ENCODE assay signal across 11 mouse cellular contexts in genomic region chr1:74857201-74857600, GRCm38 (mm10). TPM values are rescaled to one million over a fixed set of nuclear protein-coding genes. Genes with fewer than 3 reads are reported as not detected.
DNase-seq lines count a peak whose midpoint lies in the region; ATAC-seq and TF ChIP-seq lines count a peak whose summit lies in the region.
"Had no signal": no experiment of that assay in that cellular context is flagged by ENCODE, and none has a peak within 500 bp of the region (broad histone marks: within the 10 kb centered on the region; RNA-seq: fewer than 3 reads in every experiment).

No protein-coding gene starts in this region.

- peak overlapping the region; percentile 83 for H3K4me3 ChIP-seq in cerebellum, adult 2 months (replicated peaks; ENCODE audit: insufficient read depth, low read depth, low read length)
- peak overlapping the region; percentile 68 for H3K4me3 ChIP-seq in forebrain, embryonic 14.5 days (ENCODE audit: low read depth, low read length)
- H3K4me3 ChIP-seq in midbrain, postnatal 0 days (ENCODE audit: low read depth, low read length) = peak overlapping the region; percentile 99
- H3K4me3 ChIP-seq in kidney, embryonic 15.5 days (replicated peaks) = no peak overlapping the region

- H3K9ac ChIP-seq in forebrain, embryonic 14.5 days (ENCODE audit: low read length) = peak overlapping the region; percentile 17; the same call in 1 of the 2 replicates
- H3K9ac ChIP-seq in midbrain, postnatal 0 days (replicated peaks; ENCODE audit: low read length, poor library complexity, severe bottlenecking) = peak overlapping the region; percentile 95
- no peak overlapping the region for H3K9ac ChIP-seq in kidney, embryonic 15.5 days

- peak overlapping the region; percentile 93; the same call in 1 of the 2 replicates for H3K27ac ChIP-seq in cerebellum, adult 2 months (ENCODE audit: insufficient read depth, low read length)
- no peak overlapping the region for H3K27ac ChIP-seq in forebrain, embryonic 14.5 days (ENCODE audit: low read depth, low read length)
- H3K27ac ChIP-seq in midbrain, postnatal 0 days (ENCODE audit: low read depth, low read length) = peak overlapping the region; percentile 88
- H3K27ac ChIP-seq in kidney, embryonic 15.5 days = no peak overlapping the region

- TF ChIP-seq CTCF in cerebellum, adult 2 months (IDR thresholded peaks at IDR 0.05; ENCODE audit: borderline replicate concordance, insufficient read depth, low read depth, low read length) = no peak
- TF ChIP-seq CTCF in midbrain, postnatal 0 days (IDR thresholded peaks at IDR 0.05) = no peak

- ATAC-seq in forebrain, embryonic 14.5 days = no peak
- ATAC-seq in midbrain, postnatal 0 days (ENCODE audit: low FRiP score) = no peak
- no peak for ATAC-seq in kidney, embryonic 15.5 days (replicated peaks; ENCODE audit: low FRiP score)

- H3K36me3 ChIP-seq in forebrain, embryonic 14.5 days (ENCODE audit: control insufficient read depth, insufficient read depth, low read length) = no peaks in the 10 kb centered on the region
- H3K36me3 ChIP-seq in midbrain, postnatal 0 days (ENCODE audit: insufficient read depth, low read length) = no peaks in the 10 kb centered on the region
- H3K36me3 ChIP-seq in kidney, embryonic 15.5 days = no peaks in the 10 kb centered on the region

- H3K4me1 ChIP-seq in cerebellum, adult 2 months (ENCODE audit: control insufficient read depth, insufficient read depth, low read length) = no peaks in the 10 kb centered on the region
- peaks cover 22% of the 10 kb centered on the region for H3K4me1 ChIP-seq in forebrain, embryonic 14.5 days (ENCODE audit: control insufficient read depth, insufficient read depth, low read length)
- peaks cover 7% of the 10 kb centered on the region; the same call in 1 of the 2 replicates for H3K4me1 ChIP-seq in midbrain, postnatal 0 days (ENCODE audit: insufficient read depth, low read length)
- peaks cover 41% of the 10 kb centered on the region for H3K4me1 ChIP-seq in kidney, embryonic 15.5 days

- DNase-seq in heart, postnatal 4 days = peak; percentile 8
- DNase-seq in heart, adult 18-20 months = no peak
- DNase-seq in cerebellum, adult 2 months = peak; percentile 34 to 46
- no peak for DNase-seq in forebrain, embryonic 14.5 days (ENCODE audit: low spot score)
- DNase-seq in midbrain, postnatal 0 days (ENCODE audit: low spot score) = no peak
- DNase-seq in urinary bladder, postnatal 14 days (ENCODE audit: low spot score) = no peak
- no peak for DNase-seq in gastrocnemius, adult 18-20 months (ENCODE audit: low spot score)
- DNase-seq: heart, postnatal 14 days had no signal

- no peaks in the 10 kb centered on the region for H3K9me3 ChIP-seq in forebrain, embryonic 14.5 days (replicated peaks; ENCODE audit: control insufficient read depth, low read length)
- H3K9me3 ChIP-seq in midbrain, postnatal 0 days (ENCODE audit: low read length) = no peaks in the 10 kb centered on the region
- H3K9me3 ChIP-seq in kidney, embryonic 15.5 days (replicated peaks) = no peaks in the 10 kb centered on the region

- TF ChIP-seq POLR2A in cerebellum, adult 2 months (IDR thresholded peaks at IDR 0.05; ENCODE audit: borderline replicate concordance, insufficient read depth, low read length) = no peak

- no peaks in the 10 kb centered on the region for H3K27me3 ChIP-seq in cerebellum, adult 2 months (ENCODE audit: control insufficient read depth, insufficient read depth, low read length)
- peaks cover 69% of the 10 kb centered on the region for H3K27me3 ChIP-seq in forebrain, embryonic 14.5 days (replicated peaks; ENCODE audit: control insufficient read depth, insufficient read depth, low read length)
- H3K27me3 ChIP-seq in midbrain, postnatal 0 days (ENCODE audit: insufficient read depth, low read length) = no peaks in the 10 kb centered on the region
- H3K27me3 ChIP-seq in kidney, embryonic 15.5 days = peaks cover 94% of the 10 kb centered on the region
- H3K27me3 ChIP-seq: CH12.LX had no signal

- WGBS in cerebellum, adult 2 months = 21% methylated on average over 20 of the region's 20 CpGs
- WGBS in forebrain, embryonic 14.5 days = 6% methylated on average over 20 of the region's 20 CpGs
- 6% methylated on average over 20 of the region's 20 CpGs for WGBS in midbrain, postnatal 0 days
- 2% methylated on average over 20 of the region's 20 CpGs for WGBS in kidney, embryonic 15.5 days

- peak overlapping the region; percentile 87 for H3K4me2 ChIP-seq in forebrain, embryonic 14.5 days (ENCODE audit: low read length)
- peak overlapping the region; percentile 69 for H3K4me2 ChIP-seq in midbrain, postnatal 0 days (ENCODE audit: low read depth, low read length, poor library complexity, severe bottlenecking)
- H3K4me2 ChIP-seq in kidney, embryonic 15.5 days = no peak overlapping the region

RNA-seq across cellular contexts. Expression of gene Cdk5r2, which starts 2.5 kb away (rescaled TPM):
- not detected for total RNA-seq in heart, postnatal 4 days (2021)
- total RNA-seq in heart, adult 18-20 months (2021) = not detected
- 83.2 and 85.2 TPM in 2 replicates for polyA plus RNA-seq in cerebellum, adult 2 months (2012; rRNA removed)
- polyA plus RNA-seq in forebrain, embryonic 14.5 days (2014; fragmentation: Nextera tagmentation; extraction: Ambion mirVana) = 4.5 and 5.3 TPM in 2 replicates
- 64.0 and 70.2 TPM in 2 replicates for total RNA-seq in midbrain, postnatal 0 days (2014; rRNA removed)
- 15.4 and 17.8 TPM in 2 replicates for polyA plus RNA-seq in midbrain, postnatal 0 days (2015; fragmentation: Nextera tagmentation; extraction: Ambion mirVana)
- total RNA-seq in gastrocnemius, adult 18-20 months (2021) = not detected
- 0.05 TPM in 1 of 2 replicates, not detected in the other for polyA plus RNA-seq in kidney, embryonic 15.5 days (2015; fragmentation: Nextera tagmentation; extraction: Ambion mirVana)
- total RNA-seq: heart, postnatal 14 days had no signal
- polyA plus RNA-seq: limb, embryonic 11.5 days had no signal

RNA-seq across cellular contexts. Expression of gene Fev, which starts 28.0 kb away (rescaled TPM):
- total RNA-seq in heart, postnatal 4 days (2021) = not detected
- total RNA-seq in heart, adult 18-20 months (2021) = not detected
- 0.46 and 1.1 TPM in 2 replicates for polyA plus RNA-seq in cerebellum, adult 2 months (2012; rRNA removed)
- not detected in 2 replicates for polyA plus RNA-seq in forebrain, embryonic 14.5 days (2014; fragmentation: Nextera tagmentation; extraction: Ambion mirVana)
- total RNA-seq in midbrain, postnatal 0 days (2014; rRNA removed) = 3.4 and 3.8 TPM in 2 replicates
- 1.8 and 2.3 TPM in 2 replicates for polyA plus RNA-seq in midbrain, postnatal 0 days (2015; fragmentation: Nextera tagmentation; extraction: Ambion mirVana)
- total RNA-seq in gastrocnemius, adult 18-20 months (2021) = not detected
- 0.53 and 0.67 TPM in 2 replicates for polyA plus RNA-seq in kidney, embryonic 15.5 days (2015; fragmentation: Nextera tagmentation; extraction: Ambion mirVana)
- total RNA-seq: CH12.LX; heart, postnatal 14 days had no signal
- polyA plus RNA-seq: limb, embryonic 11.5 days had no signal

RNA-seq across cellular contexts. Expression of gene Cryba2, which starts 35.7 kb away (rescaled TPM):
- total RNA-seq in heart, postnatal 4 days (2021) = not detected
- not detected for total RNA-seq in heart, adult 18-20 months (2021)
- 1.7 and 3.3 TPM in 2 replicates for polyA plus RNA-seq in cerebellum, adult 2 months (2012; rRNA removed)
- not detected in 2 replicates for polyA plus RNA-seq in forebrain, embryonic 14.5 days (2014; fragmentation: Nextera tagmentation; extraction: Ambion mirVana)
- not detected in 2 replicates for total RNA-seq in midbrain, postnatal 0 days (2014; rRNA removed)
- 0.49 and 0.80 TPM in 2 replicates for polyA plus RNA-seq in midbrain, postnatal 0 days (2015; fragmentation: Nextera tagmentation; extraction: Ambion mirVana)
- not detected for total RNA-seq in gastrocnemius, adult 18-20 months (2021)
- not detected in 2 replicates for polyA plus RNA-seq in kidney, embryonic 15.5 days (2015; fragmentation: Nextera tagmentation; extraction: Ambion mirVana)
- total RNA-seq: heart, postnatal 14 days had no signal
- polyA plus RNA-seq: limb, embryonic 11.5 days had no signal

Comparison
In these comparisons a context has a peak if more than half of its experiments do, and no peak if none do; other contexts are left out.
1. DNase-seq: peak in heart, postnatal 4 days (single experiment) and cerebellum, adult 2 months (2 of 2); none in heart, adult 18-20 months (0 of 2), forebrain, embryonic 14.5 days (single experiment), midbrain, postnatal 0 days (single experiment), urinary bladder, postnatal 14 days (single experiment) and gastrocnemius, adult 18-20 months (single experiment).
2. H3K27ac ChIP-seq: peak in cerebellum, adult 2 months (single experiment) and midbrain, postnatal 0 days (single experiment); none in forebrain, embryonic 14.5 days (single experiment) and kidney, embryonic 15.5 days (single experiment).
3. RNA of gene Cdk5r2, which starts 2.5 kb away (total RNA-seq): 64.0 to 70.2 TPM in midbrain, postnatal 0 days; not detected in heart, postnatal 4 days, not detected in heart, adult 18-20 months and not detected in gastrocnemius, adult 18-20 months; every median in the first group is over 10 times any median in the second.